Mouse (Mus musculus): ENCODE measurements at regions not wholly inside any gene's neighbourhood (a gene's known extent, or its start where the extent isn't known, plus 50 kb on each side); places are given as distances from the start of the nearest gene placed in this dataset.

GRCm38 (mm10) chr14:54059776-54060175 lies 194.1 kb downstream of the Dad1 start:
- H3K9ac ChIP-seq: no peak overlapping the region
- 15% methylated on average over 4 of the region's 4 CpGs for WGBS
- no peak overlapping the region for H3K4me3 ChIP-seq
- no peak overlapping the region for H3K4me2 ChIP-seq
- H3K27ac ChIP-seq: no peak overlapping the region
- no peak for ATAC-seq (replicated peaks; ENCODE audit: insufficient number of reproducible peaks, insufficient read depth, low FRiP score, low read depth)
- H3K4me1 ChIP-seq (replicated peaks): peaks cover 10% of the 10 kb centered on the region
- 0 out of 2 replicates have a peak, but pooled peaks cover 3% of the 10 kb centered on the region for H3K27me3 ChIP-seq
- no peaks in the 10 kb centered on the region for H3K36me3 ChIP-seq
- H3K9me3 ChIP-seq (replicated peaks): no peaks in the 10 kb centered on the region

DNA sequence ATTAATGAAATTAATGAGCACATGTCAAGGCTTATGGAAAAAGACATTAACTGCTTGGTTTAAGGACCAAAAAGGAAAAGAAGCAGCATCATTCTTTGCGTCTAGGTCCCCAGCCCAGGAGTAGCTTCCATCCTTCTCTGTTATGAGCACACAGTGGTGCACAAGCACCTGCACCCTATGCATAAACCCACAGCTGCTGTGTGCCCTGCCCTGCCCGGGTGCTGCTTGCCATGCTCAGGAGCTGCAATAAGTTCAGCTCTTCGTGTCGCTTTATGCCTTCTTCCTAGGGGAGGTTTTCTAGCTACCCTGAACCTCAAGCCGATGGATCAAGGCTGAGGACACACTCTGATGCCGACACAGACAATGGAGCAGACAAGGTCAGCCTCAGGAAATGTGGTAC lies 194.8 kb downstream of the Dad1 start:
- H3K27ac ChIP-seq: no peak overlapping the region
- H3K9me3 ChIP-seq (replicated peaks): no peaks in the 10 kb centered on the region
- H3K4me3 ChIP-seq: no peak overlapping the region
- WGBS: 79% methylated on average over 6 of the region's 6 CpGs
- no peaks in the 10 kb centered on the region for H3K36me3 ChIP-seq
- H3K9ac ChIP-seq: no peak overlapping the region
- no peak for ATAC-seq (replicated peaks; ENCODE audit: insufficient number of reproducible peaks, insufficient read depth, low FRiP score, low read depth)
- H3K27me3 ChIP-seq: 0 out of 2 replicates have a peak, but pooled peaks cover 3% of the 10 kb centered on the region
- no peak overlapping the region for H3K4me2 ChIP-seq
- H3K4me1 ChIP-seq (replicated peaks): peaks cover 4% of the 10 kb centered on the region

- H3K4me3 ChIP-seq: no peak overlapping the region
- no peaks in the 10 kb centered on the region for H3K36me3 ChIP-seq
- no peak overlapping the region for H3K4me2 ChIP-seq
- H3K9me3 ChIP-seq (replicated peaks): no peaks in the 10 kb centered on the region
- 64% methylated on average over 7 of the region's 7 CpGs for WGBS
- 0 out of 2 replicates have a peak, but pooled peaks cover 3% of the 10 kb centered on the region for H3K27me3 ChIP-seq
- no peaks in the 10 kb centered on the region for H3K4me1 ChIP-seq (replicated peaks)
- H3K9ac ChIP-seq: no peak overlapping the region
- no peak overlapping the region for H3K27ac ChIP-seq
- ATAC-seq (replicated peaks; ENCODE audit: insufficient number of reproducible peaks, insufficient read depth, low FRiP score, low read depth): no peak
Measured at GRCm38 (mm10) chr14:54056691-54057090, 197.2 kb downstream of the Dad1 start.

GRCm38 (mm10) chr14:54055390-54055789 lies 198.5 kb downstream of the Dad1 start:
- H3K9me3 ChIP-seq (replicated peaks): no peaks in the 10 kb centered on the region
- no peak for ATAC-seq (replicated peaks; ENCODE audit: insufficient number of reproducible peaks, insufficient read depth, low FRiP score, low read depth)
- no peak overlapping the region for H3K9ac ChIP-seq
- H3K27me3 ChIP-seq: 0 out of 2 replicates have a peak, but pooled peaks cover 3% of the 10 kb centered on the region
- WGBS: 83% methylated on average over 6 of the region's 6 CpGs
- H3K27ac ChIP-seq: no peak overlapping the region
- H3K4me1 ChIP-seq (replicated peaks): no peaks in the 10 kb centered on the region
- no peak overlapping the region for H3K4me3 ChIP-seq
- H3K4me2 ChIP-seq: no peak overlapping the region
- no peaks in the 10 kb centered on the region for H3K36me3 ChIP-seq

GRCm38 (mm10) chr14:54042286-54042685 lies 211.6 kb downstream of the Dad1 start:
- Histone ChIP-seq H3K27me3 (no peaks in the 10 kb centered on the region), H3K4me1 (replicated peaks) (no peaks in the 10 kb centered on the region), H3K36me3 (no peaks in the 10 kb centered on the region), H3K9me3 (replicated peaks) (no peaks in the 10 kb centered on the region), H3K27ac (no peak overlapping the region), H3K4me3 (no peak overlapping the region), H3K9ac (no peak overlapping the region), H3K4me2 (no peak overlapping the region)
- 88% methylated on average over 2 of the region's 2 CpGs for WGBS
- ATAC-seq (replicated peaks; ENCODE audit: insufficient number of reproducible peaks, insufficient read depth, low FRiP score, low read depth): no peak

GRCm38 (mm10) chr14:54040644-54041043 lies 213.3 kb downstream of the Dad1 start:
- H3K27me3 ChIP-seq: no peaks in the 10 kb centered on the region
- H3K27ac ChIP-seq: no peak overlapping the region
- 49% methylated on average over 2 of the region's 2 CpGs for WGBS
- no peaks in the 10 kb centered on the region for H3K36me3 ChIP-seq
- ATAC-seq (replicated peaks; ENCODE audit: insufficient number of reproducible peaks, insufficient read depth, low FRiP score, low read depth): no peak
- H3K4me3 ChIP-seq: no peak overlapping the region
- H3K4me1 ChIP-seq (replicated peaks): no peaks in the 10 kb centered on the region
- H3K4me2 ChIP-seq: no peak overlapping the region
- no peaks in the 10 kb centered on the region for H3K9me3 ChIP-seq (replicated peaks)
- H3K9ac ChIP-seq: no peak overlapping the region

DNA sequence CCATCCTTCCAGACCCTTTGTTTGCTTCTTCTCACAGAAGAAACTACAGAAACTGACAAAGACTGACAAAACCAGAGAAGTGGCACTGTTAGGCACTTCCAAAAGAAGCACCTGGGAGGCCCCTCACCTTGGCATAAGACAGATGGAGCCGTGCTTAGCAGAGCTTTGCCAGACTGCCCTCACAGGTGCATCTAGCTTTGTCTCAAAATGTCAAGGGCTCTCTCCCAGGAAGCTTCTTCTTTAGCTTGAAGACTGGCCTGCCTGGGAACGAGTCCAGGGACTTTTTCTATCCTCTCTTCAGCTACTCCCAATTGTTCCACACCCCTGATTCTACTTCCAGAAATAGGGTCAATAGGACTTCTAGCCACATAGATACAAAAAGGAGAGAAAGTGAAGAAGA lies 219.4 kb downstream of the Dad1 start:
- WGBS: 71% methylated on average over 2 of the region's 2 CpGs
- no peaks in the 10 kb centered on the region for H3K9me3 ChIP-seq (replicated peaks)
- ATAC-seq (replicated peaks; ENCODE audit: insufficient number of reproducible peaks, insufficient read depth, low FRiP score, low read depth): no peak

GRCm38 (mm10) chr14:54023552-54023951 lies 230.4 kb downstream of the Dad1 start:
- no peaks in the 10 kb centered on the region for H3K27me3 ChIP-seq
- no peak for ATAC-seq (replicated peaks; ENCODE audit: insufficient number of reproducible peaks, insufficient read depth, low FRiP score, low read depth)
- no peak overlapping the region for H3K27ac ChIP-seq
- no peaks in the 10 kb centered on the region for H3K4me1 ChIP-seq (replicated peaks)
- 53% methylated on average over 4 of the region's 4 CpGs for WGBS
- no peak overlapping the region for H3K4me3 ChIP-seq
- H3K36me3 ChIP-seq: no peaks in the 10 kb centered on the region
- no peak overlapping the region for H3K9ac ChIP-seq
- H3K4me2 ChIP-seq: no peak overlapping the region
- no peaks in the 10 kb centered on the region for H3K9me3 ChIP-seq (replicated peaks)

More for the DNA sequence above, 219.4 kb downstream of the Dad1 start:
- Histone ChIP-seq H3K27ac (no peak overlapping the region), H3K4me3 (no peak overlapping the region), H3K4me1 (replicated peaks) (no peaks in the 10 kb centered on the region), H3K36me3 (no peaks in the 10 kb centered on the region), H3K27me3 (no peaks in the 10 kb centered on the region), H3K9ac (no peak overlapping the region), H3K4me2 (no peak overlapping the region)

GRCm38 (mm10) chr14:54021443-54021842 lies 232.5 kb downstream of the Dad1 start:
- no peak overlapping the region for H3K27ac ChIP-seq
- no peaks in the 10 kb centered on the region for H3K27me3 ChIP-seq
- H3K4me2 ChIP-seq: no peak overlapping the region
- H3K4me1 ChIP-seq (replicated peaks): no peaks in the 10 kb centered on the region
- no peak overlapping the region for H3K4me3 ChIP-seq
- 76% methylated on average over 6 of the region's 6 CpGs for WGBS
- H3K9ac ChIP-seq: no peak overlapping the region
- no peaks in the 10 kb centered on the region for H3K36me3 ChIP-seq
- ATAC-seq (replicated peaks; ENCODE audit: insufficient number of reproducible peaks, insufficient read depth, low FRiP score, low read depth): no peak
- H3K9me3 ChIP-seq (replicated peaks): no peaks in the 10 kb centered on the region

- Histone ChIP-seq H3K27ac (no peak overlapping the region), H3K9me3 (replicated peaks) (no peaks in the 10 kb centered on the region), H3K27me3 (no peaks in the 10 kb centered on the region), H3K9ac (no peak overlapping the region), H3K36me3 (no peaks in the 10 kb centered on the region), H3K4me1 (replicated peaks) (no peaks in the 10 kb centered on the region), H3K4me3 (no peak overlapping the region), H3K4me2 (no peak overlapping the region)
- ATAC-seq (replicated peaks; ENCODE audit: insufficient number of reproducible peaks, insufficient read depth, low FRiP score, low read depth): no peak
- 81% methylated on average over 10 of the region's 10 CpGs for WGBS
Measured at GRCm38 (mm10) chr14:54014628-54015027, 239.3 kb downstream of the Dad1 start.

DNA sequence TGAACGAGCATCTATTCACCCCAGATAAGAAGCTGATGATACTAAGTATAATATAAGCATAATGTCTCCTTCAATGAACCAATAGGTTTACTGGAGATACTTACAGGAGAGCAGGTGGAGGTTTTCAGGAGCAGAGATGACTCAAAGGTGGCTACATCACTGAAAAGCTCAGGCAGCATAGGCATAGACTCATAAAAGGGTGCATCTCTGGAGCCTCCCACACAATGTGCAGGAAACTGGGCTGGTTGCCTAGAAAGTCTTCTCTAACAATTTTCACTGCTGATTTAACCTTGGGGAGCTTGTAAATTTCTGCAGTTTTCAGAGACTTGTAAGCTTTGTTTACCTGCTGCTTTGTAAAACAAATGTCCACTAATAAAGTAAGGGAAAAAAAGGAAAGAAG lies 251.8 kb downstream of the Dad1 start:
- Histone ChIP-seq H3K4me1 (replicated peaks) (no peaks in the 10 kb centered on the region), H3K27me3 (no peaks in the 10 kb centered on the region), H3K9ac (no peak overlapping the region), H3K36me3 (no peaks in the 10 kb centered on the region), H3K9me3 (replicated peaks) (no peaks in the 10 kb centered on the region), H3K4me3 (no peak overlapping the region), H3K4me2 (no peak overlapping the region), H3K27ac (no peak overlapping the region)
- 78% methylated on average over 1 of the region's 1 CpGs for WGBS
- ATAC-seq (replicated peaks; ENCODE audit: insufficient number of reproducible peaks, insufficient read depth, low FRiP score, low read depth): no peak

GRCm38 (mm10) chr14:54000527-54000926 lies 253.4 kb downstream of the Dad1 start:
- Histone ChIP-seq H3K27ac (no peak overlapping the region), H3K9me3 (replicated peaks) (no peaks in the 10 kb centered on the region), H3K27me3 (no peaks in the 10 kb centered on the region), H3K4me2 (no peak overlapping the region), H3K36me3 (no peaks in the 10 kb centered on the region), H3K4me3 (no peak overlapping the region), H3K4me1 (replicated peaks) (no peaks in the 10 kb centered on the region), H3K9ac (no peak overlapping the region)
- 73% methylated on average over 5 of the region's 5 CpGs for WGBS
- no peak for ATAC-seq (replicated peaks; ENCODE audit: insufficient number of reproducible peaks, insufficient read depth, low FRiP score, low read depth)
